Mouse (Mus musculus) lung, postnatal 0 days (tissue): ENCODE measurements at regions not wholly inside any gene's neighbourhood (a gene's known extent, or its start where the extent isn't known, plus 50 kb on each side); places are given as distances from the start of the nearest gene placed in this dataset.

Experiments used
- CTCF ChIP-seq: IDR thresholded peaks from 2 replicates; pipeline ENCODE4 v1.5.1; 2016; ENCODE audit warnings: antibody characterized with exemption, mild to moderate bottlenecking
- EP300 ChIP-seq: IDR thresholded peaks from 2 replicates; pipeline ENCODE4 v1.6.1; 2016; ENCODE audit warnings: antibody characterized with exemption, mild to moderate bottlenecking, control low read depth

- TF ChIP-seq CTCF (no peak), EP300 (no peak)
These were observed 129.3 kb upstream of the Klf3 start for GRCm38 (mm10) chr5:64673861-64674260.
